ENCODE assay signal across 10 mouse cellular contexts in the genomic region with DNA sequence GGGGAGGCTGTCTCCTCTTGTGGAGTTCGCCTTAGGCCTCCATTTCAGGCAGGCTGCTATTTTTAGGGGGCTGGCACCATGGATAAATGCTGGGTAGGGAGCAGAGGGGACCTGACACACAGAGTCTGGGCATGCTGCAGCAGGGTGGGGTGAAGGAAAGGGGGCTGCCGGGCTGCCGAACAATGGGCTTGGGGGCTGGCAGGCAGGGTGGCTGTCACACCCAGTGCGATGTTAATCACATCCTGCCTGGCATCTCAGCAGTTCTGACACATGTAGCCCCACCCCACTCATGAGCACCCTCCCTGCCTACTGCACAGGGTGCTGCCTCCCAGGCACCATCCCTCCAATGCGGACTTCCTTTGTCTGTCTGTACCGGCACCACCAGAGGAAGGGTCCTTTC. TPM values are rescaled to one million over a fixed set of nuclear protein-coding genes. Genes with fewer than 3 reads are reported as not detected.
DNase-seq lines count a peak whose midpoint lies in the region; ATAC-seq lines count a peak whose summit lies in the region.
"Had no signal": no experiment of that assay in that cellular context is flagged by ENCODE, and none has a peak within 500 bp of the region (broad histone marks: within the 10 kb centered on the region; RNA-seq: fewer than 3 reads in every experiment).

No protein-coding gene starts in this region.

- WGBS in forebrain, embryonic 16.5 days, result 25% methylated on average over 6 of the region's 6 CpGs
- WGBS in limb, embryonic 10.5 days, result 51% methylated on average over 6 of the region's 6 CpGs

- peak overlapping the region; percentile 22; the same call in 1 of the 2 replicates for H3K4me2 ChIP-seq in forebrain, embryonic 16.5 days (ENCODE audit: low read length)
- H3K4me2 ChIP-seq: lung, embryonic 14.5 days had no signal

- peak overlapping the region; percentile 57 for H3K9ac ChIP-seq in forebrain, embryonic 16.5 days (replicated peaks; ENCODE audit: low read depth, low read length)
- H3K9ac ChIP-seq: lung, embryonic 14.5 days had no signal

- ATAC-seq in forebrain, embryonic 16.5 days, result peak; percentile 97
- ATAC-seq in CD4-positive, CD25-positive, alpha-beta regulatory T cell, adult 4 months, result no peak

- H3K27ac ChIP-seq in forebrain, embryonic 16.5 days (ENCODE audit: low read length), result peak overlapping the region; percentile 93
- peak overlapping the region; percentile 78 for H3K27ac ChIP-seq in limb, embryonic 10.5 days

- H3K36me3 ChIP-seq in forebrain, embryonic 16.5 days (ENCODE audit: control insufficient read depth, insufficient read depth), result no peaks in the 10 kb centered on the region
- no peaks in the 10 kb centered on the region for H3K36me3 ChIP-seq in limb, embryonic 10.5 days

- peaks cover 25% of the 10 kb centered on the region for H3K4me1 ChIP-seq in forebrain, embryonic 16.5 days (replicated peaks; ENCODE audit: control insufficient read depth, insufficient read depth, low read length)
- peaks cover 28% of the 10 kb centered on the region for H3K4me1 ChIP-seq in limb, embryonic 10.5 days

- H3K4me3 ChIP-seq in forebrain, embryonic 16.5 days (replicated peaks; ENCODE audit: low read length), result peak overlapping the region; percentile 19; the same call in 1 of the 2 replicates
- H3K4me3 ChIP-seq in limb, embryonic 10.5 days, result no peak overlapping the region
- H3K4me3 ChIP-seq: erythroblast, embryonic 14.5 days had no signal

- no peaks in the 10 kb centered on the region for H3K27me3 ChIP-seq in forebrain, embryonic 16.5 days (replicated peaks; ENCODE audit: control insufficient read depth, insufficient read depth, low read length)
- H3K27me3 ChIP-seq in limb, embryonic 10.5 days (ENCODE audit: low read depth, poor library complexity, severe bottlenecking), result 0 out of 2 replicates have a peak, but pooled peaks cover 5% of the 10 kb centered on the region

- no peaks in the 10 kb centered on the region for H3K9me3 ChIP-seq in forebrain, embryonic 16.5 days (ENCODE audit: control insufficient read depth, low read length)
- H3K9me3 ChIP-seq in limb, embryonic 10.5 days (replicated peaks), result no peaks in the 10 kb centered on the region

- peak; percentile 36 for DNase-seq in adrenal gland, postnatal 14 days
- DNase-seq in adrenal gland, postnatal 36 days, result no peak
- peak; percentile 82 for DNase-seq in 3134 (ENCODE audit: extremely low read depth, insufficient read length, low spot score)
- no peak for DNase-seq in limb, embryonic 10.5 days (ENCODE audit: low spot score)
- no peak for DNase-seq in gastrocnemius, postnatal 14 days
- no peak for DNase-seq in cerebellum, adult 18-20 months

- intact Hi-C loops in gastrocnemius, postnatal 14 days (cut with DNase I; ENCODE audit: low total_unique reads), result no loop called here

RNA-seq across cellular contexts. Expression of a gene that starts 15.9 kb away (rescaled TPM):
- total RNA-seq in adrenal gland, postnatal 14 days (2021), result 41.0 and 46.2 TPM in 2 replicates
- 10 to 100 TPM; 43.4 to 53.4 TPM for total RNA-seq in adrenal gland, postnatal 36 days (2021)
- polyA plus RNA-seq in forebrain, embryonic 16.5 days (2015; fragmentation: Nextera tagmentation; extraction: Ambion mirVana), result 37.3 and 38.5 TPM in 2 replicates
- polyA plus RNA-seq in limb, embryonic 10.5 days (2016; fragmentation: Nextera tagmentation; extraction: Ambion mirVana), result 13.8 and 15.2 TPM in 2 replicates
- 10 to 100 TPM; 19.8 to 20.4 TPM for total RNA-seq in gastrocnemius, postnatal 14 days (2021)
- polyA plus RNA-seq in CD4-positive, CD25-positive, alpha-beta regulatory T cell, adult 4 months (2017; shearing (Covaris generic)), result under 1 TPM; 0.17 to 0.46 TPM
- polyA plus RNA-seq: erythroblast, embryonic 14.5 days had no signal

Comparison
In these comparisons a context has a peak if more than half of its experiments do, and no peak if none do; other contexts are left out.
1. DNase-seq: peak in adrenal gland, postnatal 14 days (single experiment) and 3134 (single experiment); none in adrenal gland, postnatal 36 days (0 of 2), limb, embryonic 10.5 days (single experiment), gastrocnemius, postnatal 14 days (single experiment) and cerebellum, adult 18-20 months (0 of 2).